Mouse (Mus musculus) olfactory bulb, adult 2 months (tissue): ENCODE measurements at regions not wholly inside any gene's neighbourhood (a gene's known extent, or its start where the extent isn't known, plus 50 kb on each side); places are given as distances from the start of the nearest gene placed in this dataset.

ENCODE experiments used
- H3K27ac ChIP-seq: fragments of 200-500 bp; 2 replicates; pipeline ENCODE4 v1.5.1; 2012; ENCODE audit warnings: low read depth, low read length; ENCODE audit not compliant: insufficient read depth
- H3K4me1 ChIP-seq: fragments of 200-500 bp; 2 replicates; pipeline ENCODE4 v1.6.1; 2012; ENCODE audit warnings: low read length; ENCODE audit not compliant: control insufficient read depth, insufficient read depth
- H3K4me3 ChIP-seq: fragments of 200-500 bp; 2 replicates; pipeline ENCODE4 v1.5.1; 2012; ENCODE audit warnings: mild to moderate bottlenecking, low read depth, low read length, moderate library complexity; ENCODE audit not compliant: insufficient read depth
- CTCF ChIP-seq: fragments of 200-500 bp; IDR thresholded peaks from 2 replicates; pipeline ENCODE4 v1.5.1; 2012; ENCODE audit warnings: low read depth, mild to moderate bottlenecking, low read length, moderate library complexity; ENCODE audit not compliant: insufficient read depth
- POLR2A ChIP-seq: fragments of 200-500 bp; IDR thresholded peaks from 2 replicates; pipeline ENCODE4 v1.6.1; 2012; ENCODE audit warnings: mild to moderate bottlenecking, low read depth, low read length, moderate library complexity; ENCODE audit not compliant: insufficient read depth
- WGBS: fragments of 180-500 bp; shearing (Covaris S2); methylation state at CpG from one replicate; pipeline ENCODE4 v1.1.7; 2018; 5-methylcytosine and 5-hydroxymethylcytosine counted together

DNA sequence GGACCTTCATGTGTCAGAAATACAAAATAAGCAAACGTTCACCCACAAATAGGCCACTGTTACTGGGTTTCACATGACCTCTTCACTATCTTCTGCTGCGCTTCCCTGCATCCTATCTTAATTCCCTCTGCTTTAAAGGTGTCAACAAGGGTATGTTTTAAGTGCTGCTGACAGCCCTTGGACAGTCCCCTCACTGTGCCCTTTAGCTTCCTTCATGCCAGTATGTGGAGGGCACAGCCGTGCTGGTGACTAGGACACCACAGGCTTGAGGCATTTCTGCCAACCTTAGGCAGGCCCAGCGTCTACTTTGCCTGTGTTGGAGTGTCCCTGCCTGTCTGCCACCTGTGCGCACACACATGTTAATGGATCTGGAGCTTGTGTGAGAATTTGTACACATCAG is 63.9 kb upstream of the Zfp536 start:
- no peak overlapping the region for H3K27ac ChIP-seq
- TF ChIP-seq CTCF (no peak), POLR2A (no peak)
- no peak overlapping the region for H3K4me3 ChIP-seq
- H3K4me1 ChIP-seq: peaks cover 18% of the 10 kb centered on the region
- WGBS: 91% methylated on average over 5 of the region's 5 CpGs

GRCm38 (mm10) chr7:37833420-37833819 is 60.0 kb upstream of the Zfp536 start:
- WGBS: 57% methylated on average over 8 of the region's 8 CpGs

DNA sequence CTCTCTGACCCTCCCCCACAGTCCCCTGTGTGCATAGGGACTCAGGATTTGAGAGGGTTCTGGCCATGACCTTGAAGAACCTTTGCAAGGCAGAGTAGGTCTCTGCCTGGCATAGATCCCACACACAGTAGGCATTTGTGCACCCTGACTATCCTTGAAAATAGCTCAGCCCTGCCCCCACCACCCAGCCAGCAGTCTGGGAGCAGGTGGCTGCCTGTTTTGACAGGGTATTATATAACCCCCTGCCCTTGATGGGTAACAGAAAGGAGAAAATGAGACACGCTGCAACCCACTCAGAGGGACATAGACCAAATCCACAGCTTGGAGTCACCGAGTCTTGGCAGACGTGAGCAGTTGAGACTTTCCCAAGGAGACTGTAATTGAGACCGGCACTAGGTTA is 58.9 kb upstream of the Zfp536 start:
- Histone ChIP-seq H3K4me3 (no peak overlapping the region), H3K27ac (no peak overlapping the region), H3K4me1 (peaks cover 9% of the 10 kb centered on the region)
- 51% methylated on average over 4 of the region's 4 CpGs for WGBS
- TF ChIP-seq POLR2A: no peak
- no peak for TF ChIP-seq CTCF

More at GRCm38 (mm10) chr7:37833420-37833819, 60.0 kb upstream of the Zfp536 start:
- Histone ChIP-seq H3K27ac (no peak overlapping the region), H3K4me1 (peaks cover 12% of the 10 kb centered on the region), H3K4me3 (no peak overlapping the region)
- TF ChIP-seq POLR2A: no peak
- TF ChIP-seq CTCF: no peak

DNA sequence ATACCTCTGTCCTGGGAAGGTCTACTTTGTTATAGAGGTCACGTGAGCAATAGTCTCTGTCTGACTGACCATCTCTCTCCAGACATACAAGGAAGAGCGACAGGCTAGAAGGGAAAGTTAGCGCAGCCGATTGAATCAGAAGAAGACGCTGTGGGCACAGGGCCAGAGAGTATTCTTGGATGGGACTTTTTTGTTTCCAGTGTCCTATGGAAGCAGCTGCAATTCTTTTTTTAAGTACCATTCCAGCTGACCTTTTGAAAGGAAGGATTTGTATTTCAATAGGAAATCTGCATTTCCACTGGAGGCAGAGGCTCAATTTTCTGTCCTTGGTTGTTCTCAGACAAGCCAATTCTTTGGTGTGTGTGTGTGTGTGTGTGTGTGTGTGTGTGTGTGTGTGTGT is 52.3 kb upstream of the Zfp536 start:
- Histone ChIP-seq H3K4me1 (no peaks in the 10 kb centered on the region), H3K4me3 (no peak overlapping the region), H3K27ac (no peak overlapping the region)
- no peak for TF ChIP-seq CTCF
- no peak for TF ChIP-seq POLR2A
- WGBS: 72% methylated on average over 5 of the region's 5 CpGs
